Mouse (Mus musculus): ENCODE results near the gene Irak4. TPM values are rescaled to one million over a fixed set of nuclear protein-coding genes. Genes with fewer than 3 reads are reported as not detected.

The Irak4 gene
- total and polyA plus RNA-seq, 3 experiments: 6.7 to 9.4 TPM; not detected in 1

GRCm38 (mm10) chr15:94499260-94499659 lies 44.2 kb upstream of the Irak4 start:
- Histone ChIP-seq H3K79me2 (ENCODE audit: control insufficient read depth, insufficient read depth, low read length, poor library complexity) (no peaks in the 10 kb centered on the region), H3K9ac (ENCODE audit: control insufficient read depth, low read depth, low read length, poor library complexity, severe bottlenecking) (no peak overlapping the region), H3K4me3 (ENCODE audit: control insufficient read depth in 1 of 2, insufficient read depth in 1 of 2, low read depth in 2 of 2, low read length in 2 of 2) (no peak overlapping the region), H3K4me1 (ENCODE audit: control insufficient read depth in 1 of 2, insufficient read depth in 2 of 2, low read length in 2 of 2) (peaks cover under 1 to 3% of the 10 kb centered on the region in 2 experiments; a peak in 3 of 4 replicates), H3K27ac (ENCODE audit: control insufficient read depth, low read depth, low read length) (no peak overlapping the region), H3K27me3 (ENCODE audit: control insufficient read depth in 1 of 2, insufficient read depth in 2 of 2, low read length in 2 of 2) (no peaks in the 10 kb centered on the region), H3K9me3 (replicated peaks; ENCODE audit: insufficient read depth, low read length) (no peaks in the 10 kb centered on the region), H3K36me3 (ENCODE audit: control insufficient read depth in 1 of 2, insufficient read depth in 2 of 2, low read length in 2 of 2) (no peaks in the 10 kb centered on the region)
- TF ChIP-seq ZNF384 (IDR thresholded peaks at IDR 0.05; ENCODE audit: low read depth, low read length) (no peak), TCF12 (IDR thresholded peaks at IDR 0.05; ENCODE audit: low read depth, low read length) (peak; percentile 35; the same call in 1 of the 2 replicates), RCOR1 (IDR thresholded peaks at IDR 0.05; ENCODE audit: low read depth, low read length) (0 out of 2 replicates have a peak, but pooled peaks have one; percentile 31), EP300 (IDR thresholded peaks at IDR 0.05; ENCODE audit: low read depth in 1 of 2, low read length in 2 of 2) (peak; percentile 55 to 71), GATA1 (IDR thresholded peaks at IDR 0.05; ENCODE audit: low read depth, low read length) (peak; percentile 73), TBP (IDR thresholded peaks at IDR 0.05; ENCODE audit: low read depth, low read length) (no peak), ETS1 (IDR thresholded peaks at IDR 0.05; ENCODE audit: low read depth, low read length) (peak; percentile 46)
- DNase-seq (ENCODE audit: low read depth, low spot score): no peak

GRCm38 (mm10) chr15:94503451-94504215 lies 39.8 kb upstream of the Irak4 start:
- DNase-seq (ENCODE audit: low read depth, low spot score): no peak
- peaks cover 3 to 7% of the 10 kb centered on the region in 2 experiments; a peak in 3 of 4 replicates for H3K4me1 ChIP-seq (ENCODE audit: control insufficient read depth in 1 of 2, insufficient read depth in 2 of 2, low read length in 2 of 2)
- H3K27me3 ChIP-seq (ENCODE audit: control insufficient read depth in 1 of 2, insufficient read depth in 2 of 2, low read length in 2 of 2): no peaks in the 10 kb centered on the region
- no peak overlapping the region for H3K9ac ChIP-seq (ENCODE audit: control insufficient read depth, low read depth, low read length, poor library complexity, severe bottlenecking)
- no peak overlapping the region for H3K27ac ChIP-seq (ENCODE audit: control insufficient read depth, low read depth, low read length)
- no peaks in the 10 kb centered on the region for H3K79me2 ChIP-seq (ENCODE audit: control insufficient read depth, insufficient read depth, low read length, poor library complexity)
- no peak for TF ChIP-seq MEF2A (IDR thresholded peaks at IDR 0.05; ENCODE audit: extremely low read depth, insufficient replicate concordance, low read depth, low read length, poor library complexity, severe bottlenecking)
- TF ChIP-seq RAD21 (IDR thresholded peaks at IDR 0.05; ENCODE audit: low read depth, low read length): no peak
- no peak for TF ChIP-seq NRF1 (IDR thresholded peaks at IDR 0.05; ENCODE audit: insufficient read depth, low read depth, low read length, poor library complexity, severe bottlenecking)
- no peak for TF ChIP-seq ELF1 (IDR thresholded peaks at IDR 0.05; ENCODE audit: low read depth, low read length)
- no peak for TF ChIP-seq MAX (IDR thresholded peaks at IDR 0.05; ENCODE audit: low read length)
- TF ChIP-seq BHLHE40 (IDR thresholded peaks at IDR 0.05; ENCODE audit: borderline replicate concordance, low read depth, low read length): no peak
- no peaks in the 10 kb centered on the region for H3K36me3 ChIP-seq (ENCODE audit: control insufficient read depth in 1 of 2, insufficient read depth in 2 of 2, low read length in 2 of 2)
- H3K4me3 ChIP-seq (ENCODE audit: control insufficient read depth in 1 of 2, insufficient read depth in 1 of 2, low read depth in 2 of 2, low read length in 2 of 2): no peak overlapping the region
- H3K9me3 ChIP-seq (replicated peaks; ENCODE audit: insufficient read depth, low read length): no peaks in the 10 kb centered on the region
